Mouse (Mus musculus) midbrain, embryonic 15.5 days (tissue): ENCODE results near the gene Ahsa1. TPM values are rescaled to one million over a fixed set of nuclear protein-coding genes. Genes with fewer than 3 reads are reported as not detected.
A peak's percentile ranks its signal among the peaks of the same experiment; 100 is the strongest.
"Not testable (repeated sequence)": the region's sequence is repeated elsewhere in the genome, so short reads cannot be mapped to it uniquely, and the experiment has no call there.

Experiments
- ATAC-seq: fragments of 200-750 bp; cut with Nextera tagmentation; replicated peaks from 2 replicates; pipeline ENCODE4 v1.8.0; 2017; ENCODE audit warnings: moderate TSS enrichment
- H3K27ac ChIP-seq: fragments of 300-500 bp; sonication (generic); 2 replicates; pipeline ENCODE4 v1.5.1; 2015; ENCODE audit warnings: mild to moderate bottlenecking, inconsistent platforms
- H3K27me3 ChIP-seq: fragments of 300-500 bp; sonication (generic); replicated peaks from 2 replicates; pipeline ENCODE4 v1.6.1; 2015; ENCODE audit warnings: inconsistent platforms
- H3K36me3 ChIP-seq: fragments of 300-500 bp; sonication (generic); replicated peaks from 2 replicates; pipeline ENCODE4 v1.6.1; 2015; ENCODE audit warnings: inconsistent platforms
- H3K4me1 ChIP-seq: fragments of 300-500 bp; sonication (generic); 2 replicates; pipeline ENCODE4 v1.6.1; 2015; ENCODE audit warnings: inconsistent platforms
- H3K4me2 ChIP-seq: fragments of 300-500 bp; sonication (generic); 2 replicates; pipeline ENCODE4 v1.6.1; 2015; ENCODE audit warnings: inconsistent platforms, mild to moderate bottlenecking, moderate library complexity
- H3K4me3 ChIP-seq: fragments of 300-500 bp; sonication (generic); 2 replicates; pipeline ENCODE4 v1.5.1; 2015; ENCODE audit warnings: mild to moderate bottlenecking, inconsistent platforms
- H3K9ac ChIP-seq: fragments of 300-500 bp; sonication (generic); 2 replicates; pipeline ENCODE4 v1.6.1; 2015; ENCODE audit warnings: mild to moderate bottlenecking, inconsistent platforms
- H3K9me3 ChIP-seq: fragments of 300-500 bp; sonication (generic); 2 replicates; pipeline ENCODE4 v1.6.1; 2016; ENCODE audit warnings: inconsistent platforms
- WGBS: fragments of 180-500 bp; shearing (Covaris S2); methylation state at CpG from one replicate; pipeline ENCODE4 v1.1.7; 2015; ENCODE audit warnings: mixed read lengths; 5-methylcytosine and 5-hydroxymethylcytosine counted together
- polyA plus RNA-seq: library from polyadenylated mRNA; unstranded; fragments of >200 nt; fragmentation: Nextera tagmentation; extraction: Ambion mirVana; gene quantifications from 2 replicates; pipeline ENCODE4 v1.2.1, GENCODE M21; 2015

Ahsa1 gene
- polyA plus RNA-seq, 1 experiment from 2014 or later, result 217 TPM

GRCm38 (mm10) chr12:87284268-87284667 lies 18.0 kb downstream of the Ahsa1 start:
- no peak for ATAC-seq
- Histone ChIP-seq H3K4me1 (no peaks in the 10 kb centered on the region), H3K9me3 (no peaks in the 10 kb centered on the region), H3K27ac (no peak overlapping the region), H3K27me3 (no peaks in the 10 kb centered on the region), H3K36me3 (no peaks in the 10 kb centered on the region), H3K9ac (no peak overlapping the region), H3K4me2 (no peak overlapping the region), H3K4me3 (no peak overlapping the region)
- WGBS, result 78% methylated on average over 4 of the region's 4 CpGs

GRCm38 (mm10) chr12:87284726-87285125 lies 18.4 kb downstream of the Ahsa1 start:
- no peak overlapping the region for H3K27ac ChIP-seq
- no peaks in the 10 kb centered on the region for H3K9me3 ChIP-seq
- no peaks in the 10 kb centered on the region for H3K36me3 ChIP-seq
- no peak overlapping the region for H3K4me2 ChIP-seq
- no peak overlapping the region for H3K4me3 ChIP-seq
- no peaks in the 10 kb centered on the region for H3K4me1 ChIP-seq
- no peak for ATAC-seq
- no peak overlapping the region for H3K9ac ChIP-seq
- 88% methylated on average over 5 of the region's 5 CpGs for WGBS
- no peaks in the 10 kb centered on the region for H3K27me3 ChIP-seq

GRCm38 (mm10) chr12:87289100-87289499 lies 22.8 kb downstream of the Ahsa1 start:
- ATAC-seq, result no peak
- Histone ChIP-seq H3K27ac (no peak overlapping the region), H3K9me3 (no peaks in the 10 kb centered on the region), H3K27me3 (no peaks in the 10 kb centered on the region), H3K36me3 (no peaks in the 10 kb centered on the region), H3K4me1 (no peaks in the 10 kb centered on the region), H3K4me3 (no peak overlapping the region), H3K9ac (no peak overlapping the region), H3K4me2 (no peak overlapping the region)
- WGBS, result 94% methylated on average over 5 of the region's 5 CpGs

DNA sequence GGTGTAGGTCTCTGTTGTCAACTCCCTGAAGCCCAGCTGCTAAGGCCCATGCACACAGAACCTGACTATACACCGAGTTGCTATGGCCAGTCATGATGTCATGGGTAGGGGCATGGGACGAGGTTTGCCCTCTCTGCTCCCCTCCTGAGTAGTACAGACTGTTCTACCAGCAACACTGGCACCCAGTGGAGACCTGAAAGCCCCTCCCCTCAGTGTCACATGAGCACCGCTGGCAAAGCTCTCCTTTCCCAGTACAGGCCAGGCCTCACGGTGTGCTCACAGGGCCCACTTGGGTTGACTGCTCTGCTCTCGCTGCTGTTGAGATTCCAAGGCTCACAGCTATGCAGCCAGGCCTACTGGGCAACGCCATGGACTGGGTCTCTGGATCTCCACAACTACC lies 27.7 kb downstream of the Ahsa1 start:
- Histone ChIP-seq H3K9me3 (no peaks in the 10 kb centered on the region), H3K27me3 (peaks cover 6% of the 10 kb centered on the region), H3K36me3 (no peaks in the 10 kb centered on the region), H3K4me3 (no peak overlapping the region), H3K4me1 (peaks cover 1% of the 10 kb centered on the region; the same call in 1 of the 2 replicates), H3K9ac (no peak overlapping the region), H3K27ac (no peak overlapping the region), H3K4me2 (no peak overlapping the region)
- WGBS, result 81% methylated on average over 6 of the region's 6 CpGs
- no peak for ATAC-seq

GRCm38 (mm10) chr12:87299037-87299656 lies 32.9 kb downstream of the Ahsa1 start:
- peak; percentile 71; the same call in 1 of the 2 replicates for ATAC-seq
- Histone ChIP-seq H3K4me2 (peak overlapping the region; percentile 97), H3K4me3 (peak overlapping the region; percentile 64), H3K9me3 (no peaks in the 10 kb centered on the region), H3K9ac (peak overlapping the region; percentile 53), H3K4me1 (peaks cover 17% of the 10 kb centered on the region; the same call in 1 of the 2 replicates), H3K36me3 (no peaks in the 10 kb centered on the region), H3K27me3 (peaks cover 27% of the 10 kb centered on the region), H3K27ac (no peak overlapping the region)
- WGBS, result 9% methylated on average over 27 of the region's 29 CpGs

- H3K9me3 ChIP-seq, result no peaks in the 10 kb centered on the region
- peak within 1 kb of the TSS; percentile 97 for H3K4me2 ChIP-seq
- peaks cover 27% of the 10 kb centered on the region for H3K27me3 ChIP-seq
- H3K9ac ChIP-seq, result peak within 1 kb of the TSS; percentile 53
- H3K27ac ChIP-seq, result no peak within 1 kb of the TSS
- no peaks in the 10 kb centered on the region for H3K36me3 ChIP-seq
- WGBS, result under 1% methylated on average over 86 of the region's 86 CpGs
- H3K4me3 ChIP-seq, result peak within 1 kb of the TSS; percentile 64
- peak; percentile 80 for ATAC-seq
- H3K4me1 ChIP-seq, result peaks cover 17% of the 10 kb centered on the region; the same call in 1 of the 2 replicates
Measured at GRCm38 (mm10) chr12:87299657-87300440, 33.6 kb downstream of the Ahsa1 start, which contains the start of gene Ism2. TSS of gene Ism2 (minus strand) at chr12:87299705.

- Histone ChIP-seq H3K9me3 (no peaks in the 10 kb centered on the region), H3K4me1 (peaks cover 17% of the 10 kb centered on the region; the same call in 1 of the 2 replicates), H3K36me3 (no peaks in the 10 kb centered on the region), H3K4me2 (peak overlapping the region; percentile 97), H3K9ac (no peak overlapping the region), H3K4me3 (peak overlapping the region; percentile 64), H3K27me3 (peaks cover 27% of the 10 kb centered on the region), H3K27ac (no peak overlapping the region)
- ATAC-seq, result peak; percentile 20; the same call in 1 of the 2 replicates
- 0% methylated on average over 9 of the region's 9 CpGs for WGBS
Measured at GRCm38 (mm10) chr12:87300441-87300690, 34.1 kb downstream of the Ahsa1 start.

- H3K36me3 ChIP-seq, result no peaks in the 10 kb centered on the region
- no peak overlapping the region for H3K9ac ChIP-seq
- no peaks in the 10 kb centered on the region for H3K9me3 ChIP-seq
- ATAC-seq, result no peak
- no peak overlapping the region for H3K4me2 ChIP-seq
- no peak overlapping the region for H3K27ac ChIP-seq
- H3K4me3 ChIP-seq, result no peak overlapping the region
- peaks cover 25% of the 10 kb centered on the region for H3K4me1 ChIP-seq
- peaks cover 27% of the 10 kb centered on the region for H3K27me3 ChIP-seq
- 54% methylated on average over 4 of the region's 4 CpGs for WGBS
Measured at GRCm38 (mm10) chr12:87301189-87301588, 34.9 kb downstream of the Ahsa1 start.

- Histone ChIP-seq H3K9me3 (no peaks in the 10 kb centered on the region), H3K4me1 (peaks cover 7% of the 10 kb centered on the region), H3K4me2 (no peak overlapping the region), H3K9ac (no peak overlapping the region), H3K36me3 (no peaks in the 10 kb centered on the region; the same call in 1 of the 2 replicates), H3K4me3 (no peak overlapping the region), H3K27me3 (0 out of 2 replicates have a peak, but pooled peaks cover 8% of the 10 kb centered on the region), H3K27ac (0 out of 2 replicates have a peak overlapping the region, but pooled peaks have one; percentile 34)
- 24% methylated on average over 13 of the region's 13 CpGs for WGBS
- peak; percentile 72 for ATAC-seq
Measured at GRCm38 (mm10) chr12:87305767-87306583, 39.7 kb downstream of the Ahsa1 start.

DNA sequence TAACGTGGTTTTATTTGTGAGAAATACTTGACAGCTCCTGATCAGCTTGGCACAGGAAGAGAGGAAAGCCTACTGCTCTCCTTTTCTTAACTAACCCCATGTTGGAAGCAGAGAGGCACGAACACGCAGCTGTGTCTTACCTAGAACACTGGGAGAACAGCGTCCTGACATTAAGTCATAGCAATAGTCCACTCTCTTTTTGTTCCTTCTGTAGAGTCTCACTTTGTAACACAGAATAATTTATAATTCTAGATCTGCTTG lies 40.2 kb downstream of the Ahsa1 start:
- H3K4me2 ChIP-seq, H3K9me3 ChIP-seq, H3K27ac ChIP-seq, H3K27me3 ChIP-seq, H3K9ac ChIP-seq, H3K4me3 ChIP-seq, H3K36me3 ChIP-seq, H3K4me1 ChIP-seq: not testable (repeated sequence)
- peak; percentile 78 for ATAC-seq
- WGBS, result 61% methylated on average over 4 of the region's 4 CpGs

DNA sequence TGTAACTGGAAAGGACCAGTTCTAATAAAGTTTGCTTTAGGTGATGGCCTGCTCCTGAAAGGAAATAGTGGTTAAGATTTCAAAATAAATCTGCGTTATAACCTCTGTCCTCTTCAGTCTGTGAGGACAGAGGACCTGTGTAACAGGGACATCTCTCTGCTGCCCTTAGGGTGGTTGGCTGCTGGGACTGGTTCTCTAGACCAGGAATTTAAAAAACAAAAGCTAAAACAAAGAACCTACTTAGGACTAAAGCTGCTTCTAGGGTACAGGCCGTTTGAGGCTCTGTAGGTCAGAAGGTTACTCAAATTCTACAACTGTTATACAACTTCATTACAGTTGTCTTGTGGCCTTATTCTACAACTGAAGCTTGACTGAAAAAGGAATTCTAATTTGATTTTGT lies 46.8 kb downstream of the Ahsa1 start:
- 62% methylated on average over 2 of the region's 2 CpGs for WGBS
- no peaks in the 10 kb centered on the region for H3K27me3 ChIP-seq
- no peak for ATAC-seq
- H3K9ac ChIP-seq, result no peak overlapping the region
- no peaks in the 10 kb centered on the region for H3K4me1 ChIP-seq
- H3K4me2 ChIP-seq, result no peak overlapping the region
- peaks cover 6% of the 10 kb centered on the region; the same call in 1 of the 2 replicates for H3K36me3 ChIP-seq
- no peaks in the 10 kb centered on the region for H3K9me3 ChIP-seq
- no peak overlapping the region for H3K27ac ChIP-seq
- H3K4me3 ChIP-seq, result no peak overlapping the region

GRCm38 (mm10) chr12:87317951-87318350 lies 51.7 kb downstream of the Ahsa1 start:
- Histone ChIP-seq H3K27me3 (no peaks in the 10 kb centered on the region), H3K4me2 (no peak overlapping the region), H3K9me3 (no peaks in the 10 kb centered on the region), H3K4me3 (no peak overlapping the region), H3K36me3 (no peaks in the 10 kb centered on the region), H3K4me1 (no peaks in the 10 kb centered on the region), H3K9ac (no peak overlapping the region), H3K27ac (no peak overlapping the region)
- no peak for ATAC-seq
- 59% methylated on average over 1 of the region's 1 CpGs for WGBS
